Mouse (Mus musculus) heart, postnatal 0 days (tissue): Measurements from ENCODE around the gene Il15. TPM values are rescaled to one million over a fixed set of nuclear protein-coding genes. Genes with fewer than 3 reads are reported as not detected.

ENCODE experiments used
- ATAC-seq: fragments of 200-750 bp; cut with Nextera tagmentation; 2 replicates; pipeline ENCODE4 v1.8.0; 2017; ENCODE audit warnings: low read depth, moderate number of reproducible peaks, moderate library complexity; ENCODE audit not compliant: insufficient read depth
- DNase-seq: peaks from one replicate; pipeline ENCODE4 v3.0.0-alpha.2; 2016; ENCODE audit warnings: low spot score
- H3K27ac ChIP-seq: fragments of 300-500 bp; sonication (generic); 2 replicates; pipeline ENCODE4 v1.5.1; 2014; ENCODE audit warnings: low read depth, mild to moderate bottlenecking
- H3K27me3 ChIP-seq: fragments of 300-500 bp; sonication (generic); 2 replicates; pipeline ENCODE4 v1.6.1; 2014; ENCODE audit warnings: low read length, mixed read lengths; ENCODE audit not compliant: control insufficient read depth, insufficient read depth
- H3K36me3 ChIP-seq: fragments of 300-500 bp; sonication (generic); replicated peaks from 2 replicates; pipeline ENCODE4 v1.6.1; 2014; ENCODE audit warnings: low read length, mixed read lengths; ENCODE audit not compliant: control insufficient read depth, insufficient read depth
- H3K4me1 ChIP-seq: fragments of 300-500 bp; sonication (generic); 2 replicates; pipeline ENCODE4 v1.6.1; 2014; ENCODE audit warnings: antibody characterized with exemption; ENCODE audit not compliant: control insufficient read depth, insufficient read depth
- H3K4me2 ChIP-seq: fragments of 300-500 bp; sonication (generic); 2 replicates; pipeline ENCODE4 v1.6.1; 2014; ENCODE audit warnings: low read depth, mild to moderate bottlenecking, low read length, moderate library complexity
- H3K4me3 ChIP-seq: fragments of 300-500 bp; sonication (generic); 2 replicates; pipeline ENCODE4 v1.5.1; 2014; ENCODE audit warnings: low read depth, low read length
- H3K9ac ChIP-seq: fragments of 300-500 bp; sonication (generic); replicated peaks from 2 replicates; pipeline ENCODE4 v1.6.1; 2014; ENCODE audit warnings: low read depth, low read length, mixed read lengths
- H3K9me3 ChIP-seq: fragments of 300-500 bp; sonication (generic); replicated peaks from 2 replicates; pipeline ENCODE4 v1.6.1; 2016; ENCODE audit warnings: low read length; ENCODE audit not compliant: control insufficient read depth
- CTCF ChIP-seq: IDR thresholded peaks from 2 replicates; pipeline ENCODE4 v1.5.1; 2016; ENCODE audit warnings: antibody characterized with exemption, control low read depth, low read depth
- EP300 ChIP-seq: IDR thresholded peaks from 2 replicates; pipeline ENCODE4 v1.6.1; 2016; ENCODE audit warnings: antibody characterized with exemption, low read depth
- WGBS: fragments of 180-500 bp; shearing (Covaris S2); extraction: QIAGEN DNeasy Blood & Tissue Kit; methylation state at CpG from one replicate; pipeline ENCODE4 v1.1.7; 2014; 5-methylcytosine and 5-hydroxymethylcytosine counted together
- polyA plus RNA-seq: library from polyadenylated mRNA; unstranded; fragments of >200 nt; fragmentation: Nextera tagmentation; extraction: Ambion mirVana; gene quantifications from 2 replicates; pipeline ENCODE4 v1.2.1, GENCODE M21; 2015
- total RNA-seq: library from RNA; depleted of rRNA; stranded (reverse); fragments of >200 nt; gene quantifications from 2 replicates; pipeline ENCODE4 v1.2.3, GENCODE M21; 2014; ENCODE audit warnings: low replicate concordance

Gene Il15
- total and polyA plus RNA-seq, 2 experiments from 2014 or later: 17.7 to 26.4 TPM

DNA sequence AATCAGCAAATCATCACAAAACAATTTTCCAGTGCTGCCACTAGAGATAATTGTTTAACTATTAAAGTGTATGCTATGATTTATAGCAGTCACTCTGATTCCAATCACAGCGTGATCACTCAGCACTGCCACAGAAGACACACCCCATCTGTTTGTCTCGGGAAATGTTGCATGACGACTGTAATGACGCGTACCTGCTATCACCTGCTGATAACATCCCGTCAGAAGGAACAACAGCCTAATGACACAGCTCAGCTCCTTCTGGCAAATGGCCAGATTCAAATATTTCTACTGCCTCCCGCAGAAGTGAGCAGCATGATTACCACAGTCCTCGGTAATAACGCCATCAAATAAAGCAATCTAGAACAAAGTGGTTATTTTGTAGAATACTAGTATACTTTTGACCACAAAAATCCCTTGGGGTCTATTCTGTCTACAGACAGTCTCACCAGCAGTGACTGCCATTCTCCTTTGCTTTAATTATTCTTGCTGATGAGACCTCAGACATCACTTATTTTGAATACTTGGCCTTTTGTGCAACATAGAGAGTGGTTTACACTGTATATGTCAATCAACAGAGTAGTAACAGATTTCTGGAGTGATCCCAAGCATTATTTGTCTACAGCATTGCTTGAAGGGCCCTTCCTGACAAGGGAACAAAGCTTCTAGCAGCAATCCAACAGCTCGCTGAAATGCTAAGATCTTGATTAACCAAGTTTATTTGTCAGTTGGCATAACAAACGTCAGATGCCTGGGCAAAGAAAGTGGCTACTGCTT, 18.4 kb downstream of the Il15 start:
- no peak for ATAC-seq

DNA sequence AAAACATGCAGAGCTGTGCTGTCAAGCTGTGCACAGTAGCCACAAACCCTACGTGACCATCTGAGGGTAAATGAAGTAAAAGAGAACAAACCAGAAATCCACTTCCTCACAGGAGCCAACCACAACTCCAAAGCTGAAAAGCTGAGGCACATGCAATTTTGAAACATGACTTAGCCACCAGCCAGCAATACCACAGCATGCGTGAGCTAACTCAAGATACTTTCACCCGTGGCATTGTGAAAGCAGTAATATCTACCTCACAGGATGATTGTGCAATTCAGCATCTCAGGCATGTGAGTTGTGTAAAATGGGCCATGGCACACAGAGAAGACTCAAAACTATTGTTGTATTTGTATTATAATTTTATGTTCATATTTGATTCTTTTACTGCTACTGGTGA, 19.7 kb downstream of the Il15 start:
- ATAC-seq (no peak), DNase-seq (no peak)
- H3K4me2 ChIP-seq: no peak overlapping the region
- H3K27ac ChIP-seq: no peak overlapping the region
- H3K9ac ChIP-seq: no peak overlapping the region
- no peak overlapping the region for H3K4me3 ChIP-seq
- peaks cover 4% of the 10 kb centered on the region; the same call in 1 of the 2 replicates for H3K36me3 ChIP-seq
- H3K9me3 ChIP-seq: no peaks in the 10 kb centered on the region
- TF ChIP-seq EP300: no peak
- TF ChIP-seq CTCF: no peak
- 54% methylated on average over 3 of the region's 3 CpGs for WGBS
- H3K4me1 ChIP-seq: peaks cover 27% of the 10 kb centered on the region
- no peaks in the 10 kb centered on the region for H3K27me3 ChIP-seq

More for the DNA sequence above, 18.4 kb downstream of the Il15 start:
- no peak for DNase-seq
- Histone ChIP-seq H3K4me2 (no peak overlapping the region), H3K36me3 (no peaks in the 10 kb centered on the region; the same call in 1 of the 2 replicates), H3K9ac (no peak overlapping the region), H3K9me3 (no peaks in the 10 kb centered on the region), H3K27ac (no peak overlapping the region), H3K4me1 (peaks cover 27% of the 10 kb centered on the region), H3K4me3 (no peak overlapping the region), H3K27me3 (no peaks in the 10 kb centered on the region)
- WGBS: 20% methylated on average over 11 of the region's 11 CpGs
- TF ChIP-seq CTCF (no peak), EP300 (no peak)

DNA sequence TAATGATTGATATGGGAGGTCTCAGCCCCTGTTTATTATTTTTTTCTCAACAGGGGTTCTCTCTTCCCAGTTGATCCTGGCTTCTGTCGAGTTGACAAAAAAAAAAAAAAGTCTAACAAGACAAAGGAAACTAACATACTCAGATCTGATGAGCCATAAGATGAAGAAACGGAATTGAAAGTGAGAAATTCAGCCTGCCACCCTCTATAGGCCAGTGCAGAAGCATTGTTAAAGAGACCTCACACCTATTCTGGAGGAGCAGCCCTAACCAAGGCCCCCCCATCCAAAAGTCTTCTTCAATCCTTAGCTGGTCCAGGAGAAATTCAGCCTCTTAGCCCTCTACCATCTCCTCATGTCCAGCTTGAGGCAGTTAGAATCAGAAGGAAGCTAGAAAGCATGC, 20.7 kb downstream of the Il15 start:
- DNase-seq: no peak
- no peak for TF ChIP-seq CTCF
- TF ChIP-seq EP300: no peak

DNA sequence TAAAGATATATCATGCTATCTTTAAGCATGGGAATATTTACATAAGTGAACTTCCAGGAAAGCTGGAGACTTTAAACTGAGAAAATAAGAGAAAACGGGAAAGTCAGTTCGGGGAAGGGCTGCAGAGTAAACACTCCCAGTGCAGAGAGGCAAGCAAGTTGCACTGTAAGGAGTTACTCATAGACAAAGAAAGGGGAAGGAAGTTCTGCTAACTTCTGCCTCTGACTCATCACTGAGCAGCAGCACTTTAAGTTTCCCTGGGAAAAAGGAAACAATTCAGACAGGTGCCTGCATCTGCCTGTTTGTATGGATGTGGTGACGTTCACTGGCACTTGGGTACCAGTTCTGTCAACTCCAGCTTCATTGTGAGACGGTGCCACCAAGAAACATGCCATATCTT, 28.6 kb downstream of the Il15 start:
- H3K4me3 ChIP-seq: no peak overlapping the region
- H3K27me3 ChIP-seq: no peaks in the 10 kb centered on the region
- no peaks in the 10 kb centered on the region for H3K4me1 ChIP-seq
- DNase-seq (no peak), ATAC-seq (no peak)
- TF ChIP-seq EP300 (no peak), CTCF (no peak)
- H3K4me2 ChIP-seq: no peak overlapping the region
- H3K9me3 ChIP-seq: no peaks in the 10 kb centered on the region
- no peak overlapping the region for H3K27ac ChIP-seq
- 0 out of 2 replicates have a peak, but pooled peaks cover 10% of the 10 kb centered on the region for H3K36me3 ChIP-seq
- WGBS: 65% methylated on average over 4 of the region's 4 CpGs
- no peak overlapping the region for H3K9ac ChIP-seq

More for the DNA sequence above, 20.7 kb downstream of the Il15 start:
- Histone ChIP-seq H3K9ac (no peak overlapping the region), H3K4me3 (no peak overlapping the region), H3K9me3 (no peaks in the 10 kb centered on the region), H3K27me3 (no peaks in the 10 kb centered on the region), H3K36me3 (peaks cover 4% of the 10 kb centered on the region; the same call in 1 of the 2 replicates), H3K4me1 (peaks cover 27% of the 10 kb centered on the region), H3K27ac (no peak overlapping the region), H3K4me2 (no peak overlapping the region)
- 62% methylated on average over 2 of the region's 2 CpGs for whole genome bisulfite sequencing
- ATAC-seq: no peak

DNA sequence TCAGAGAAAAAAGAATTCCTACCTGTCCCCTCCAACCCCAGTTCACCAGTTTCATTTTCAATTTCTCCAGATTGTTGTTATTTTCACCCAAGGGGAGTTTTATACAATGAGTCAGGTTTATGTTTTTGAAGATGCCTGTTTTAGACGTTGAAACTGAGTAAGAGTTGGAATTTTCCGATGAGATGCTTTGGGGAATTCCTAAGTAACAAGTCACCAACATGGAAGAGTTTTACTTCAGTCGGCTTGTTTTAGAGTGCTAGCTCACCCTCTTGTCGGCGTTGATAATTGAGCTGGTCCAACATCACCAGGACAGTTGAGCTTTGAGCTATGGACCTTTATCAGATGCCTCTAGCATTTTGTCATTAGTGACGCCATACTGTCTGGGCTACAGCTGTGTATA, 30.2 kb downstream of the Il15 start:
- Histone ChIP-seq H3K4me2 (no peak overlapping the region), H3K27ac (no peak overlapping the region), H3K36me3 (0 out of 2 replicates have a peak, but pooled peaks cover 6% of the 10 kb centered on the region), H3K27me3 (no peaks in the 10 kb centered on the region), H3K4me3 (no peak overlapping the region), H3K9ac (no peak overlapping the region), H3K9me3 (no peaks in the 10 kb centered on the region), H3K4me1 (no peaks in the 10 kb centered on the region)
- ATAC-seq: no peak
- no peak for TF ChIP-seq EP300
- TF ChIP-seq CTCF: no peak
- WGBS: 68% methylated on average over 6 of the region's 6 CpGs
- DNase-seq: no peak
